Mouse (Mus musculus) CH12.LX (cell line): ENCODE measurements at regions not wholly inside any gene's neighbourhood (a gene's known extent, or its start where the extent isn't known, plus 50 kb on each side); places are given as distances from the start of the nearest gene placed in this dataset.

Experiments
- DNase-seq: peaks from one replicate; pipeline ENCODE4 v3.0.0-alpha.2; 2013; ENCODE audit errors: extremely low read depth
- H3K27ac ChIP-seq: 2 replicates; pipeline ENCODE4 v1.5.1; 2012; ENCODE audit warnings: low read depth, mild to moderate bottlenecking, control low read depth, moderate library complexity; ENCODE audit not compliant: insufficient read depth
- H3K27me3 ChIP-seq: replicated peaks from 2 replicates; pipeline ENCODE3; 2012; ENCODE audit warnings: inconsistent platforms
- H3K36me3 ChIP-seq, 2 experiments: replicated peaks in 1 of 2; 2 replicates each; pipeline versions ENCODE3 to v1.6.1; 2012; ENCODE audit warnings: inconsistent platforms in 1 of 2, low read length in 1 of 2, mild to moderate bottlenecking in 1 of 2, mixed read lengths in 1 of 2, moderate library complexity in 1 of 2; ENCODE audit not compliant: control insufficient read depth in 1 of 2, insufficient read depth in 1 of 2
- H3K4me1 ChIP-seq, 2 experiments: 2 replicates each; pipeline ENCODE4 v1.6.1; 2012; ENCODE audit warnings: inconsistent platforms in 1 of 2, moderate library complexity in 1 of 2; ENCODE audit not compliant: insufficient read depth in 2 of 2, control insufficient read depth in 1 of 2
- H3K4me2 ChIP-seq: 2 replicates; pipeline ENCODE4 v1.6.1; 2012; ENCODE audit warnings: low read depth, mild to moderate bottlenecking, control low read depth; ENCODE audit not compliant: poor library complexity, insufficient read depth, severe bottlenecking
- H3K4me3 ChIP-seq, 3 experiments: fragments of 150-350 bp in 1 of 3; sonication (generic) in 1 of 3; replicated peaks in 1 of 3; 2 replicates each; pipeline versions ENCODE3 to v1.5.1; 2011 to 2012; ENCODE audit warnings: low read depth in 2 of 3, low read length in 2 of 3, mild to moderate bottlenecking in 2 of 3, moderate library complexity in 2 of 3, control low read depth in 1 of 3, improper control_type of control experiment in 1 of 3, inconsistent platforms in 1 of 3, mixed read lengths in 1 of 3; ENCODE audit not compliant: poor library complexity in 1 of 3
- H3K79me2 ChIP-seq: replicated peaks from 2 replicates; pipeline ENCODE4 v1.6.1; 2012; ENCODE audit warnings: mild to moderate bottlenecking, moderate library complexity; ENCODE audit not compliant: control insufficient read depth, poor library complexity, insufficient read depth, severe bottlenecking; ENCODE audit errors: extremely low read depth
- H3K9ac ChIP-seq: 2 replicates; pipeline ENCODE4 v1.6.1; 2012; ENCODE audit warnings: low read depth, mild to moderate bottlenecking, control low read depth, moderate library complexity; ENCODE audit not compliant: insufficient read depth
- H3K9me3 ChIP-seq: replicated peaks from 2 replicates; pipeline ENCODE3; 2012; ENCODE audit warnings: low read length, inconsistent platforms, mixed read lengths
- BHLHE40 ChIP-seq: IDR thresholded peaks from 2 replicates; pipeline ENCODE4 v1.6.1; 2011; ENCODE audit warnings: mild to moderate bottlenecking, low read depth, low read length, improper control_type of control experiment
- CHD1 ChIP-seq: IDR thresholded peaks from 2 replicates; pipeline ENCODE4 v1.6.1; 2012; ENCODE audit warnings: low read depth, low read length, improper control_type of control experiment, inconsistent platforms
- CHD2 ChIP-seq: IDR thresholded peaks from 2 replicates; pipeline ENCODE4 v1.6.1; 2011; ENCODE audit warnings: low read length, improper control_type of control experiment
- CTCF ChIP-seq, 2 experiments: IDR thresholded peaks in 1 of 2; conservative IDR thresholded peaks in 1 of 2; 2 replicates each; pipeline ENCODE4 v1.5.1; 2011 to 2012; ENCODE audit warnings: low read depth in 2 of 2, low read length in 2 of 2, improper control_type of control experiment in 1 of 2, inconsistent platforms in 1 of 2, mild to moderate bottlenecking in 1 of 2, moderate library complexity in 1 of 2
- E2F4 ChIP-seq: IDR thresholded peaks from 2 replicates; pipeline ENCODE4 v1.6.1; 2011; ENCODE audit warnings: low read depth, low read length, improper control_type of control experiment; ENCODE audit not compliant: insufficient replicate concordance
- ETS1 ChIP-seq: conservative IDR thresholded peaks from 2 replicates; pipeline ENCODE4 v1.6.1; 2012; ENCODE audit warnings: low read depth, mild to moderate bottlenecking, inconsistent platforms, low read length, improper control_type of control experiment, moderate library complexity
- GABPA ChIP-seq: IDR thresholded peaks from 2 replicates; pipeline ENCODE4 v1.6.1; 2012; ENCODE audit warnings: low read depth, low read length, improper control_type of control experiment, inconsistent platforms; ENCODE audit not compliant: insufficient replicate concordance
- HCFC1 ChIP-seq: IDR thresholded peaks from 2 replicates; pipeline ENCODE4 v1.6.1; 2012; ENCODE audit warnings: low read depth, mild to moderate bottlenecking, inconsistent platforms, low read length, improper control_type of control experiment
- IRF4 ChIP-seq: IDR thresholded peaks from 2 replicates; pipeline ENCODE4 v1.6.1; 2014; ENCODE audit warnings: low read depth, mild to moderate bottlenecking, inconsistent platforms, low read length, improper control_type of control experiment
- JUN ChIP-seq: IDR thresholded peaks from 2 replicates; pipeline ENCODE4 v1.6.1; 2011; ENCODE audit warnings: low read depth, mild to moderate bottlenecking, low read length, improper control_type of control experiment, moderate library complexity; ENCODE audit not compliant: insufficient read depth
- JUND ChIP-seq: conservative IDR thresholded peaks from 2 replicates; pipeline ENCODE4 v1.6.1; 2011; ENCODE audit warnings: low read depth, low read length, improper control_type of control experiment
- KAT2A ChIP-seq: IDR thresholded peaks from 2 replicates; pipeline ENCODE4 v1.6.1; 2012; ENCODE audit warnings: low read length, improper control_type of control experiment, inconsistent platforms; ENCODE audit not compliant: insufficient replicate concordance
- MAFK ChIP-seq: IDR thresholded peaks from 2 replicates; pipeline ENCODE4 v1.6.1; 2011; ENCODE audit warnings: low read length, improper control_type of control experiment; ENCODE audit not compliant: insufficient replicate concordance
- MAZ ChIP-seq: IDR thresholded peaks from 2 replicates; pipeline ENCODE4 v1.6.1; 2012; ENCODE audit warnings: low read depth, mild to moderate bottlenecking, inconsistent platforms, low read length, improper control_type of control experiment, moderate library complexity
- MEF2A ChIP-seq: IDR thresholded peaks from 2 replicates; pipeline ENCODE4 v1.6.1; 2014; ENCODE audit warnings: low read depth, mild to moderate bottlenecking, inconsistent platforms, low read length, improper control_type of control experiment, borderline replicate concordance
- MXI1 ChIP-seq: IDR thresholded peaks from 2 replicates; pipeline ENCODE4 v1.6.1; 2011; ENCODE audit warnings: mild to moderate bottlenecking, low read depth, low read length, improper control_type of control experiment
- NELFE ChIP-seq: IDR thresholded peaks from 2 replicates; pipeline ENCODE4 v1.6.1; 2011; ENCODE audit warnings: low read depth, low read length, improper control_type of control experiment
- NRF1 ChIP-seq: IDR thresholded peaks from 2 replicates; pipeline ENCODE4 v1.6.1; 2014; ENCODE audit warnings: low read depth, mild to moderate bottlenecking, inconsistent platforms, low read length, improper control_type of control experiment, moderate library complexity
- PAX5 ChIP-seq: IDR thresholded peaks from 2 replicates; pipeline ENCODE4 v1.6.1; 2012; ENCODE audit warnings: low read length, inconsistent platforms, mixed read lengths
- POLR2A ChIP-seq: IDR thresholded peaks from 2 replicates; pipeline ENCODE4 v1.6.1; 2011; ENCODE audit warnings: low read depth, mild to moderate bottlenecking, improper control_type of control experiment, low read length
- POLR2AphosphoS2 ChIP-seq: IDR thresholded peaks from 2 replicates; pipeline ENCODE4 v1.6.1; 2011; ENCODE audit warnings: low read depth, low read length, improper control_type of control experiment
- RCOR1 ChIP-seq: conservative IDR thresholded peaks from 2 replicates; pipeline ENCODE4 v1.6.1; 2012; ENCODE audit warnings: low read depth, mild to moderate bottlenecking, inconsistent platforms, low read length, improper control_type of control experiment
- TBP ChIP-seq: conservative IDR thresholded peaks from 2 replicates; pipeline ENCODE4 v1.6.1; 2011; ENCODE audit warnings: low read depth, low read length, improper control_type of control experiment
- USF1 ChIP-seq: IDR thresholded peaks from 2 replicates; pipeline ENCODE4 v1.6.1; 2014; ENCODE audit warnings: low read depth, mild to moderate bottlenecking, inconsistent platforms, low read length, improper control_type of control experiment
- USF2 ChIP-seq: conservative IDR thresholded peaks from 2 replicates; pipeline ENCODE4 v1.6.1; 2011; ENCODE audit warnings: low read depth, low read length, improper control_type of control experiment
- ZC3H11A ChIP-seq: IDR thresholded peaks from 2 replicates; pipeline ENCODE4 v1.6.1; 2012; ENCODE audit warnings: low read depth, mild to moderate bottlenecking, inconsistent platforms, low read length, improper control_type of control experiment
- ZKSCAN1 ChIP-seq: IDR thresholded peaks from 2 replicates; pipeline ENCODE4 v1.6.1; 2012; ENCODE audit warnings: low read depth, inconsistent platforms, low read length, improper control_type of control experiment, borderline replicate concordance
- dilution Hi-C: fragments of 300-500 bp; cut with MboI; formaldehyde crosslinking; loops from 2 replicates; pipeline ENCODE4 v1.14.3; 2020; ENCODE audit warnings: low sequenced_read_pairs; ENCODE audit not compliant: extremely low pct_unique_long_range_greater_than_20kb, extremely low pct_ligation_motif_present
- in situ Hi-C: fragments of 300-500 bp; cut with MboI; formaldehyde crosslinking; loops from 3 replicates; pipeline ENCODE4 v1.14.3; 2019; ENCODE audit warnings: low sequenced_read_pairs, low pct_ligation_motif_present, low pct_unique_long_range_greater_than_20kb, mixed read lengths

DNA sequence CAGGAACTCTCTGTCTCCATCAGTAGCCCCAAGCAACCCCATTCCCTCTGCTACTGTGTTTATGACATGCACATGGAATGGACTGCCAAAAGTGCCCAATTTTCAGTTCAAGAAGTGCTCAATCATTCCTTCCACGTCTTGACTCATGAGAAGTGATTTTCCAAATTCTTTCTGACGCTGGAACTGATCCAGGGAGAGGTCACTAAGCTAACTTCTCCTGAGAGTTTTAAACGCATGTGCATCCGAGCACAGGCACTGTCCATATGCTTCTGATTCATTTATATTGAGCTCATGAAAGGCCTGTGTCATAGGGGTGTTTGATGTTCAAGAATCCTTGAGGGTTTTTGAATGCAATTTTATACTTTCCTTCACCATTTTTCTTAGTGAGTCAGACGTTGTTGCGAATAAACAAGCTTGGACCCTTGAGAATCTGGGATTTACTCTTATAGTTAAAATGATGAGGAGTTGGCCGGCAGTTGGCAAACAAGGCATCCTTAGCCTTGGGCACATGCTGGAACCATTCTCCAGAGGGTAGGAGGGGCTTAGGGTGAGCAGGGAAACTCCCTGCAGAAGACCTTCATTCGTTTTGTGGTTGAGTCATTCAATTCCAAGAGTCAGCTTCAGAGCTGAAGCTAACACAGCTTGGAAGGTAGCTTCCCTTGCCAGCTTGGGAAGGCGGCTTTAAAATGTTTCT lies 206.9 kb upstream of the Gm15217 start:
- Histone ChIP-seq H3K4me2 (no peak overlapping the region), H3K9ac (no peak overlapping the region), H3K4me3 (no peak overlapping the region), H3K36me3 (no peaks in the 10 kb centered on the region), H3K4me1 (peaks cover 0 to 14% of the 10 kb centered on the region in 2 experiments; a peak in 2 of 4 replicates), H3K9me3 (peaks cover 2% of the 10 kb centered on the region), H3K79me2 (no peaks in the 10 kb centered on the region), H3K27me3 (no peaks in the 10 kb centered on the region), H3K27ac (no peak overlapping the region)
- DNase-seq: no peak
- in situ Hi-C loops: no loop called here
- no peak for TF ChIP-seq CTCF (conservative IDR thresholded peaks at IDR 0.05 in 1 of 2, IDR thresholded peaks at IDR 0.05 in 1 of 2; ENCODE audit: low read depth in 2 of 2, low read length in 2 of 2)
- no peak for TF ChIP-seq ETS1
- TF ChIP-seq JUND: no peak
- TF ChIP-seq JUN: no peak
- TF ChIP-seq USF1: no peak
- TF ChIP-seq NELFE: no peak
- TF ChIP-seq HCFC1: no peak
- no peak for TF ChIP-seq IRF4
- TF ChIP-seq RCOR1: no peak
- TF ChIP-seq POLR2AphosphoS2: no peak
- TF ChIP-seq MXI1: no peak
- no peak for TF ChIP-seq POLR2A
- no peak for TF ChIP-seq ZC3H11A
- TF ChIP-seq NRF1: no peak
- TF ChIP-seq E2F4: no peak
- no peak for TF ChIP-seq GABPA
- no peak for TF ChIP-seq MAFK
- dilution Hi-C loops: no loop called here

DNA sequence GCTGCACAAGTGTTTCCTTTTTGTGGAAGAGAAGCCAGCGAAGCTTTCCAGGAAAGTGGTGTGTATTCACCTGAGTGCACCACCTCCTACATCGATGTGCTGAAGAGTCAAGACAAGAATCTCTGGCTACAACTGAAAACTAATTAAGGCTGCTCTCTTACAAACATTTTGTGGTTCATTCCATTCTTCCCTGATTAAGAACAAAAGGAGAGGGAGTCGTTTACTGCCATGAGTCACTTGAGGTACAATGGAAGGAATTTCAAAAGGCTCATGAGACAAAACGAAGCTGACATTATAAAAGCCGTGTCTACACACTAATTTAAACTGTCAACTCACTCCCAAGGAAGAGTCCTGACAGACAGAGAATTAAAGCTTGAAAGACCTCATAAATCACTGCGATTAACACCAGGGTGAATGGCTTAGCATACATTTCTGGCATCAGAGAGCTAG lies 206.3 kb upstream of the Gm15217 start:
- dilution Hi-C loops (no loop called here), in situ Hi-C loops (no loop called here)
- Histone ChIP-seq H3K4me3 (no peak overlapping the region), H3K9ac (no peak overlapping the region), H3K9me3 (peaks cover 2% of the 10 kb centered on the region), H3K4me2 (no peak overlapping the region), H3K79me2 (no peaks in the 10 kb centered on the region), H3K4me1 (peaks cover 0 to 14% of the 10 kb centered on the region in 2 experiments; a peak in 2 of 4 replicates), H3K27me3 (no peaks in the 10 kb centered on the region), H3K36me3 (no peaks in the 10 kb centered on the region), H3K27ac (no peak overlapping the region)
- DNase-seq: no peak
- TF ChIP-seq USF2 (no peak), MAZ (no peak), PAX5 (no peak), KAT2A (no peak), MAFK (no peak), TBP (no peak), POLR2A (no peak), ZKSCAN1 (no peak), CTCF (conservative IDR thresholded peaks at IDR 0.05 in 1 of 2, IDR thresholded peaks at IDR 0.05 in 1 of 2; ENCODE audit: low read depth in 2 of 2, low read length in 2 of 2) (no peak), BHLHE40 (no peak), CHD1 (no peak), MEF2A (no peak), CHD2 (no peak), POLR2AphosphoS2 (no peak)
